Mouse (Mus musculus): Measurements from ENCODE around the gene Gm4869.
A peak's percentile ranks its signal among the peaks of the same experiment; 100 is the strongest.

Gm4869 gene

GRCm38 (mm10) chr5:140521196-140521595 lies 75.8 kb downstream of the Gm4869 start:
- no peak for DNase-seq (ENCODE audit: low read depth, low spot score)

- no peak for DNase-seq (ENCODE audit: low read depth, low spot score)
Observed at GRCm38 (mm10) chr5:140526754-140527153, 81.3 kb downstream of the Gm4869 start.

- peak; percentile 51 for DNase-seq (ENCODE audit: low read depth, low spot score)
Observed at GRCm38 (mm10) chr5:140538111-140538683, 92.8 kb downstream of the Gm4869 start.

DNA sequence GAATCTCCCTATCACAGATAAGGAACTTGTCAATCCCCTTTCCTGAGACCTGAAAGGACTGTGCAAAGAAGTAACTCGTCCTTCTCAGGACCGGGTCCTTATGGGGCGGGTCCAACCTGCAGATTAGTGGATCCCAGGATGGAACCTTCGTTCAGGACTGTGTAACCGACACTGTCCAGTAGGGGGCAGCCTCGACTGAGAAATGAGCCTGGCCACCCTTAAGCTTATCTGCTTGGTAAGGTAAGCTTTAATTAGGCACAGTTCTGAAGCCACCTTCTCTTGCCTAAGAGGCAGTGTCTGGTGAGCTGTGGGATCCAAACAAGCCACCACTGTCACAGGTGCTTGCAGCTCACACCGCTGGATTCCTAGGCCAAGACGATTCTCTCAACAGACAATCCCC lies 94.7 kb downstream of the Gm4869 start:
- DNase-seq (ENCODE audit: low read depth, low spot score): peak; percentile 74

DNA sequence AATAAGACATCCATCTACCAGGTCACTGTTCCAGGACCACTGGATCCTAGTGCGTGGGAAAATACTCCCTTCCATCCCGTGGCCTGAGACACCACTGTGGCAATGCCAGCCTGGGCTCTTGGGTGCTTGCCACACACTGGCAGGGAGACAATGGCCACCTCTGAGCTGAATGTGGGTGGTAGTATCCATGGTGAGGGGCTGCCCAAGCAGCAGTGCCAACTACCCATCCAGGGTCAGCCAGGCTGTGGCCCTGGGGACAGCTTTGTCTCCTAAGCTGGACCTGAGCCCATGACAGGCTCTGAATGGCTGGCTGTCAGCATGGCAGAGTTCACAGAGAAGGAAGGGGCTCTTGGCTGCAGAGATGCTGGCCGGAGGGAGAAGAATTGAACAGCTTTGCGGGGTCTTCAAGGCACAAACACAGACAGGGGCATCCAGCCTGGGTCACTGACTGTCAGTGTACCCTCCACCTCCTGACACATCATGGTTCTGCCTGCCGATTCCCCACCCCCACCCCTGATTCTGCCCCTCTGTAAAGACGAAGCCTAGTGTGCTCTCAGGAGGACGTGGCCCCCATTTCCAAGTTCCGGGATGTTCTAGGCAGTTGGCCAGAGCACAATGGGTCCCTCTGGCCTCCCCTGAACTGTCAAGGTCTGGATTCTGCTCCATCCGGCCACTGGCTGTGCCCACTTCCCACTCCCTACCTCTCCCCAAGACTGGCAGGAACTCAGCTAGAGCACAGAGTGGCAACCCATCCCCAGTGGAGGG lies 97.5 kb downstream of the Gm4869 start:
- no peak for DNase-seq (ENCODE audit: low read depth, low spot score)
